Mouse (Mus musculus): ENCODE results near the gene 1700012P22Rik.

GRCm38 (mm10) chr4:144463656-144464055 lies 25.1 kb upstream of the 1700012P22Rik start, which contains the start of gene Aadacl3:
- no peak for TF ChIP-seq CTCF (conservative IDR thresholded peaks at IDR 0.05 in 1 of 2, IDR thresholded peaks at IDR 0.05 in 1 of 2; ENCODE audit: low read depth in 2 of 2, low read length in 2 of 2)
- TF ChIP-seq E2F4 (IDR thresholded peaks at IDR 0.05; ENCODE audit: insufficient replicate concordance, low read depth, low read length): no peak
- TF ChIP-seq POLR2A (IDR thresholded peaks at IDR 0.05; ENCODE audit: low read depth, low read length): no peak
- no peak for TF ChIP-seq RAD21 (IDR thresholded peaks at IDR 0.05; ENCODE audit: low read depth, low read length)

All from CH12.LX (cell line).